Mouse (Mus musculus) limb, embryonic 15.5 days (tissue): Measurements from ENCODE around the gene Mettl9. TPM values are rescaled to one million over a fixed set of nuclear protein-coding genes. Genes with fewer than 3 reads are reported as not detected.

Experiments used
- ATAC-seq: fragments of 200-750 bp; cut with Nextera tagmentation; 2 replicates; pipeline ENCODE4 v1.8.0; 2017; ENCODE audit warnings: low read depth, moderate TSS enrichment; ENCODE audit not compliant: insufficient number of reproducible peaks, low FRiP score, low TSS enrichment
- H3K27ac ChIP-seq: fragments of 300-500 bp; sonication (generic); 2 replicates; pipeline ENCODE4 v1.5.1; 2015; ENCODE audit warnings: moderate library complexity, mild to moderate bottlenecking, inconsistent platforms
- H3K27me3 ChIP-seq: fragments of 300-500 bp; sonication (generic); 2 replicates; pipeline ENCODE4 v1.6.1; 2015; ENCODE audit warnings: inconsistent platforms
- H3K36me3 ChIP-seq: fragments of 300-500 bp; sonication (generic); 2 replicates; pipeline ENCODE4 v1.6.1; 2015; ENCODE audit warnings: inconsistent platforms
- H3K4me1 ChIP-seq: fragments of 300-500 bp; sonication (generic); 2 replicates; pipeline ENCODE4 v1.6.1; 2015; ENCODE audit warnings: inconsistent platforms
- H3K4me2 ChIP-seq: fragments of 300-500 bp; sonication (generic); 2 replicates; pipeline ENCODE4 v1.6.1; 2015; ENCODE audit warnings: mild to moderate bottlenecking, inconsistent platforms
- H3K4me3 ChIP-seq: fragments of 300-500 bp; sonication (generic); 2 replicates; pipeline ENCODE4 v1.5.1; 2015; ENCODE audit warnings: mild to moderate bottlenecking, inconsistent platforms
- H3K9ac ChIP-seq: fragments of 300-500 bp; sonication (generic); 2 replicates; pipeline ENCODE4 v1.6.1; 2015; ENCODE audit warnings: inconsistent platforms
- H3K9me3 ChIP-seq: fragments of 300-500 bp; sonication (generic); 2 replicates; pipeline ENCODE4 v1.6.1; 2016; ENCODE audit warnings: inconsistent platforms
- WGBS: fragments of 180-500 bp; shearing (Covaris S2); methylation state at CpG from one replicate; pipeline ENCODE4 v1.1.7; 2015; 5-methylcytosine and 5-hydroxymethylcytosine counted together
- polyA plus RNA-seq: library from polyadenylated mRNA; unstranded; fragments of >200 nt; fragmentation: Nextera tagmentation; extraction: Ambion mirVana; gene quantifications from 2 replicates; pipeline ENCODE4 v1.2.1, GENCODE M21; 2015

Gene Mettl9
- 150 and 171 TPM in 2 replicates for polyA plus RNA-seq

DNA sequence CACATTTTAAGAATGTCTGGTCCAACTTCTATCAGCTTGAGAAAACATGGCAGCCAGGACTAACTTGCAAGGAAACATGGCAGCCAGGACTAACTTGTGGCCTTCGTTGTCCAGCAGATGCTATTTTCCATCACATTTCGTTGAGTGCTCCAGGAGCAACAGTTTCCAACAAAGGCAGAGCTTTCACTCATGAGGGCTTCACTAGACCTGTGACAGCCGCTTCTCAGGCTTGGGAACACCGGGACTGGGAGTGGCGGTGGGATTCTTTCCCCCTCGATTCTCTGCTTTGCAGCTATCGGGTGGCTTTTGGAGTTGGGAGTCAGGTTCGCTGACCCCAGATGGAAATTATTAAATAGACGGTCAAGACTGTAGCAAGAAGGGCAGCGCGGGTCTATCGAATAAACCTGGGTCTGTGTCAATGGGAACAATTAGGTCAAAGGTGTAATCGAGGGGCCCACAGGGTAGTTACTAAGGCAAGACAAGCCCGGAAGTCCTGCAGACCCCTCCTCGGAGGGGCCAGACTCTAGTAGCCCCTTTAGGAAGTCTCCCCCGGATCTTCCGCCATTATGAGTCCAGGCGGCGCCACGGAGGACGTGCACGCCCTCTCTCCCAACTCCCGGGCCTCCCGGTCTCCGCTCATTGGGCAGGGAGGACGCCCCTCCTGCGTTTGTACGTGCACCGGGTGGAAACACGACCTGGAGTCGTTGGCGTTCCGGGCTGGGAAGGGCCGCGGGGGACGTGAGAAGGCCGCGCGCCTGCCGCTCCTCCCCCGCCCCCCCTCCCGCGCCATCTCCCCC is at the start of gene Mettl9:
Gene Mettl9, plus strand, starts transcription at position 590 of the 797 bp plus-strand sequence.
- Histone ChIP-seq H3K27me3 (0 out of 2 replicates have a peak, but pooled peaks cover 5% of the 10 kb centered on the region), H3K4me2 (peak within 1 kb of the TSS; percentile 65), H3K36me3 (no peaks in the 10 kb centered on the region), H3K4me1 (peaks cover 28% of the 10 kb centered on the region), H3K4me3 (peak within 1 kb of the TSS; percentile 96), H3K9ac (peak within 1 kb of the TSS; percentile 99), H3K27ac (peak within 1 kb of the TSS; percentile 97), H3K9me3 (no peaks in the 10 kb centered on the region)
- peak; percentile 96 for ATAC-seq
- WGBS, result 2% methylated on average over 36 of the region's 43 CpGs

DNA sequence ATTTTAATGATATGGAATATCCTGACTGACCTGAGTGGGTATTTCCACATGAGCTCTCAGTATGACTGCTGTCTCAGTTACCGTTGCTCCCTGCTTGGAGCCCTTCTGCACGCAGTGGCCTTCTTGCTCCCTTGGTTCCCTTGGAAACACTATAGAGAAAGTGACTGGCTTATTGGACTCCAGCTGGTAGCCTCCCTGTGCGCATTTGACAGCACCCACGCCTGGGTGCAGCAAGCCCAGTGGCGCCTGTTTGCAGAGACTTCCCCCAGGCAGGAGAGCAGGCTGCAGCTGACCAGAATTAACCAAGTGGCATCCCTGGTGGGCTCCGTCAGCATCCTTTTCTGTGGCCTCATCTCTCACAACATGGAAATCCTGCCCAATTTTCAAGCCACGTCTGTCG is 43.1 kb upstream of the Mettl9 start:
- 81% methylated on average over 8 of the region's 8 CpGs for WGBS

DNA sequence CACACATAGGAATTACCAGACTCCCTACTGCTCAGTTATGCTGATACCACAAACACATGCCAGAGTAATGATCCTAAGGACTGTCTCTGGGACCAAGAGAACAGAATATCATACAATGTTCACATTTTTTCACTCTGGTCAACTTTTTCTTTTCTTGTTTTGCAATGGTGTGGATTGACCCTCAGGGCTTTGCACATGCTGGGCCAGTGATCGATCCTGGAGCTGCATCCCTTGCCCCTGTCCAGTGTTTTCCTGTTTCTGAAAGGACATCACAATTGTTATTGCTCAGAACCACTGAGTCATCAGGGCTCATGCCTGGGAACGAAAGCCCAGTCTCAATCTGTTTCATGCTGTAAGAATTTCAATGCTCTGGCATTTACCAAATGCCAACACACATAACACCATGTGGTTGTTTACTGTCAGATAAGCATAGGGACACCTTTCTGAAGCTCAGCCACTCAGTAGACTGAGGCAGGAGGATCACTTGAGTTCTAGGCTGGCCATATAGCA is 35.2 kb upstream of the Mettl9 start:
- H3K4me2 ChIP-seq, result no peak overlapping the region
- no peak overlapping the region for H3K27ac ChIP-seq
- H3K4me1 ChIP-seq, result peaks cover 2% of the 10 kb centered on the region; the same call in 1 of the 2 replicates
- H3K36me3 ChIP-seq, result no peaks in the 10 kb centered on the region
- no peak for ATAC-seq
- no peaks in the 10 kb centered on the region for H3K9me3 ChIP-seq
- H3K4me3 ChIP-seq, result no peak overlapping the region
- WGBS, result 79% methylated on average over 2 of the region's 2 CpGs
- H3K27me3 ChIP-seq, result no peaks in the 10 kb centered on the region
- H3K9ac ChIP-seq, result no peak overlapping the region

More for the DNA sequence above, 43.1 kb upstream of the Mettl9 start:
- Histone ChIP-seq H3K9me3 (no peaks in the 10 kb centered on the region), H3K4me2 (no peak overlapping the region), H3K36me3 (no peaks in the 10 kb centered on the region), H3K27me3 (no peaks in the 10 kb centered on the region), H3K4me3 (no peak overlapping the region), H3K9ac (no peak overlapping the region), H3K27ac (no peak overlapping the region), H3K4me1 (no peaks in the 10 kb centered on the region)
- ATAC-seq, result no peak

DNA sequence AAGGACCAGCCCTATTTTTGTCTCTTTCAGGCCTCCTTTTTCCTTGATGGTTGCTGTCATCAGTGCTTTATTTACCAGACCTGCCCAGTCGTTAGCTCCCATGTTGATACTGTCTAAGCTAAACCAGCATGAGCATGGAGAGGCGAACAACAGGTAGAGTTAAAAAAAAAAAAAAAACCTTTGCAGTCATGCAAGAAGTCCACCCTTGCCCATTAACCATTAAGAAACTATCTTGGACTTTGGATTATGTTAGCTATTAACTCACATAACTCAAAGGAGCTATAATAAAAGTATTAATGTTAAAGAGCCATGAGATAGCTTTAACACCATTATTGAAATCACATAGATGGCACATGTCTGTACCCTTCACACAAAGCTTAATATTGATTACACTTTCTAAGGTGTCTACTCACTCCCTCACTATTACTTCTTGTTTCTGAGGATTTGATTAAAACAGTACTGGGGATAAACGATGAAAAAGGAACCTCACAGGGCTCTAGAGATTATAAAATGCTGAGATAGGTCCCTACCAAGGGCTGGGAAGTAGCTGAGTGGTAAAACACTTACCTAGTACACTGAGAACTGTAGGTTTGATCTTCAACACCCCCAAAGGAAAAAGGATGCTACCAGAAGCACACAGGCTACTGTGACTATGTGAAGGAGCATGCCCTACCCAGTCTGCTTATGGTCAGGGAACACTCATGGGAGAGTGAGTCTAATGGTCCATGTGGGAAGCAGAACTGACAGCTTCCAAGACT is 34.0 kb upstream of the Mettl9 start:
- Histone ChIP-seq H3K36me3 (no peaks in the 10 kb centered on the region), H3K4me1 (peaks cover 3% of the 10 kb centered on the region; the same call in 1 of the 2 replicates), H3K9ac (no peak overlapping the region), H3K4me3 (no peak overlapping the region), H3K27me3 (no peaks in the 10 kb centered on the region), H3K4me2 (no peak overlapping the region), H3K9me3 (no peaks in the 10 kb centered on the region), H3K27ac (no peak overlapping the region)
- 63% methylated on average over 3 of the region's 3 CpGs for whole genome bisulfite sequencing
- no peak for ATAC-seq

DNA sequence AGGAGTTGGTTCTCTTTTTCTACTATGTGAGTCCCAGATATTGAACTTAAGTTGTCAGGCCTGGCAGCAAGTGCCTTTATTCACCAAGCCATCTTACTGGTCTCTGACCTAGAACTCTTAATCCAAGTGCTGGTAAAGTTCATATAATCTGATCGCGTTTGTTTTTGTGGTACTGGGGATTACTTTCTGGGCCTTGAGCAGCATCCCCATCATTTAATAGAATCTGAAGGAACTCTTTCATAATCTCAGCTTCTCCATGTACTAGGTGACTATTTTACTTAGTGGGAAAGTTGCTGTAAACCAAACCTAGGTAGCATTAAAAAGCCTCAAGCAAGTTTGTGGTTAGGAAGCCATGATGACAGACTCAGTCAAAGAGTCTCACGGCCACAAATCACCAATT is 32.4 kb upstream of the Mettl9 start:
- no peak overlapping the region for H3K27ac ChIP-seq
- H3K36me3 ChIP-seq, result no peaks in the 10 kb centered on the region
- H3K9me3 ChIP-seq, result no peaks in the 10 kb centered on the region
- 86% methylated on average over 3 of the region's 3 CpGs for WGBS
- H3K4me3 ChIP-seq, result no peak overlapping the region
- no peak overlapping the region for H3K9ac ChIP-seq
- H3K4me2 ChIP-seq, result no peak overlapping the region
- no peaks in the 10 kb centered on the region for H3K27me3 ChIP-seq
- H3K4me1 ChIP-seq, result peaks cover 3% of the 10 kb centered on the region; the same call in 1 of the 2 replicates
- no peak for ATAC-seq

DNA sequence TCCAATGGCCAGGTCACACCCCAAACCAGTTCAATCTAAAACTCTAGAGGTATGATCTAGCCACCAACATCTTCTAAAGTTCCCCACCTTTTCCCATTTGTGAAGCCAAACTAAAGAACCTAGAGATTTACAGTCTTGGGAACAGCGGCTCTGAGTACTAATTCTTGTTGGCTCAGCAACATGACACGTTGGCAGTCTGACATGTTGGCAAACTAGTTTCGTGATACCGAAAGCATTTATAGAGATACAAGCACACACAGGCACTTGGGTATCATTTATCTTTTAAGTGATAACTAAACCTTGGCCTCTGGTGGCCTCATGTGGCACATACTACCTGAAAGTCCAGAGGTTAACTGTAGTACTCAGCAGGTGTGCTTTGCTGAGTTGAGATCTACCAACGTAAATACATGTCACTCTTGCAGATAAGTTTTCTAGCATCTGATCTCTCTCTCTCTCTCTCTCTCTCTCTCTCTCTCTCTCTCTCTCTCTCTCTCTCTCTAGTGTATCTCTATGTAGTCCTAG is 31.8 kb upstream of the Mettl9 start:
- ATAC-seq, result no peak
- no peaks in the 10 kb centered on the region for H3K27me3 ChIP-seq
- H3K4me1 ChIP-seq, result peaks cover 3% of the 10 kb centered on the region; the same call in 1 of the 2 replicates
- H3K27ac ChIP-seq, result no peak overlapping the region
- H3K9me3 ChIP-seq, result no peaks in the 10 kb centered on the region
- H3K36me3 ChIP-seq, result no peaks in the 10 kb centered on the region
- H3K4me2 ChIP-seq, result no peak overlapping the region
- 64% methylated on average over 5 of the region's 5 CpGs for WGBS
- H3K4me3 ChIP-seq, result no peak overlapping the region
- H3K9ac ChIP-seq, result no peak overlapping the region

DNA sequence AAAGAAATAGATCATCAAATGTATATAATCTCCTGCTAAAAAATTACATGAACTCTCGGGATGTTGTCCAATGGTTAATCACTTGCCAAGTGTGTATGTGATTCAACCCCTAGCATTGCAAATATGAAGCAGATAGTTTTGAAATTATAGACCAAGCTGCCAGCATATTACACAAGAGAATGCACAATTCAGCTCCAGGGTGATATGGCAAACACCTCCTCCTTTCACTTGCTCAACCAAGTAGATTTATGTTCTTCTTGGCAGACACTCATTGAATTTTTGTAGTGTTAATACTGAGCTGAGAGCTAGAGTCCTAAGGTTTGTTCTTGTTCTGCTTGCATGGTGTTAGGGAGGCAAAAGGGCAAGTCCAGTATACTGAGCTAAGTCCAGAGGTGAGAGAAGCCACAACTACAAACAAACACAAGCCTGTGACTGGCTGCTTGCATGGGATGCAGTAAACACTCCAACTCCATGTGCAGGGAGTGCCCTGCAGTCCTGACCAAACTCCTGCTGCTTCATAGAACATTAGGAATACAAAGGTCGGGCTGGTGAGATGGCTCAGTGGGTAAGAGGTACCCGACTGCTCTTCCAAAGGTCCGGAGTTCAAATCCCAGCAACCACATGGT is 30.3 kb upstream of the Mettl9 start:
- H3K4me1 ChIP-seq, result peaks cover 3% of the 10 kb centered on the region; the same call in 1 of the 2 replicates
- H3K9me3 ChIP-seq, result no peaks in the 10 kb centered on the region
- ATAC-seq, result no peak
- H3K27me3 ChIP-seq, result no peaks in the 10 kb centered on the region
- H3K4me3 ChIP-seq, result no peak overlapping the region
- WGBS, result 70% methylated on average over 4 of the region's 4 CpGs
- H3K4me2 ChIP-seq, result no peak overlapping the region
- H3K27ac ChIP-seq, result no peak overlapping the region
- H3K9ac ChIP-seq, result no peak overlapping the region
- H3K36me3 ChIP-seq, result no peaks in the 10 kb centered on the region

DNA sequence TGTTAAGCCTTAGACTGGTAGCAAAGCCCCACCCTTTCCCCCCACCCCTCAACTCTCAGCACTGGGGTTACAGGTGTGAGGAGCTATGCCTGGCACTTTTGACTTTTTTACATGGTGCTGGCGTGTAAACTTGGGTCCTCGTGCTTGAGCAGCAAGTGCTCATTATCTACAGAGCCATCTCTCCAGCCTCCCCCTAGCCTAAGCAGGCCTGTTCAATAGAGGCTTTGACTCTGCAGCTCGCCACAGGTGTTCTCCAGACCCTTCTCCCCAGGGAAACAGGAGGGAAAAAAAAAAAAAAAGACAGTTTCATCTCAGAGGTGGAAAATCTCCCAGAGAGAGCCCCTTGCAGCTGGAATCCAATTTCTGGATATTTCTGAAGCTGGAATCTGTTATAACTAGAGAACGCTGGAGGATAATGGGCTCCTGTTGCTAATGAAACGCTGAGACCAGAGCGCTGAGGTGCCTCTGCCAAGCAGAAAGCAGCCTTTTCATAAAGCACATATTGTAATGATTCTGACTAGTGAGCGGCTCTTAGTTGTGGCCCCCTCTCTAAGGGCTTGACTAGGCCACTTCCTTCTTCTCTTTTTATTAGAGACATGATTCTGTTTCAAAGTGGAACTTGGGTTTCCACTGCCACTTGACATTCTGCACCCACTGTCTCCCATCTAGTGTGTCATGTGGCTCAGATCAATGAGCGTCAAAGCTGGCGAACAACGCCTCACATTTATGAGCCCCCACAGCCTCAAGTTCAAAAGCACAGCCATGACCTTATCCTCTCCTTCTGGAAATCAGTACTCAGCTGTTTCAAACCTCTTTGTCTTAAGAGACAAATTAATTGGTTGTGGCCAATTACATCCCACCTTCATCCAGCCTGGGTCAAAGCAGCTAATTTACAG is 22.2 kb upstream of the Mettl9 start:
- H3K36me3 ChIP-seq, result no peaks in the 10 kb centered on the region
- no peaks in the 10 kb centered on the region for H3K27me3 ChIP-seq
- H3K9ac ChIP-seq, result no peak overlapping the region
- peak; percentile 55; the same call in 1 of the 2 replicates for ATAC-seq
- peak overlapping the region; percentile 14; the same call in 1 of the 2 replicates for H3K4me2 ChIP-seq
- H3K4me3 ChIP-seq, result no peak overlapping the region
- H3K4me1 ChIP-seq, result peaks cover 14% of the 10 kb centered on the region; the same call in 1 of the 2 replicates
- H3K9me3 ChIP-seq, result no peaks in the 10 kb centered on the region
- H3K27ac ChIP-seq, result peak overlapping the region; percentile 61
- WGBS, result 28% methylated on average over 10 of the region's 10 CpGs

DNA sequence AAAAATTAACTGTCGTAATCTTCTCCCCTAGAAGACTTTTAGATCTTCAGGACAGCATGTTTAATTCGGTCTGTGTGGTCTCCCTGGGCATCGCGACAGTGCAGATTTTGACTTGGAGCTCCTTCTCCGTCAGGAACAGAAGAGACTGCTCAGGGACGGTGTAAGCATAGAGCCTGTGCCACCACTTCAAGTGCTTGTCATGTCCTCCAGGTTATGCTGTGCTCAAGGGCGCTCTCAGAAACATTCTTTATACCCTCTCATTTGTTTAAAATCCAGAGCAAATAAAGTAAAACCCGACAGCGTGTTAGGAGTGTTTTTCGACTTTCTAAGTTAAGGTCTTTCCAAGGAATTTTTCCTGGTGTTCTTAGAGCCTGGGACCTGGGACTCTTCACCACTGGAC is 19.8 kb upstream of the Mettl9 start:
- Histone ChIP-seq H3K9me3 (no peaks in the 10 kb centered on the region), H3K27ac (no peak overlapping the region), H3K9ac (no peak overlapping the region), H3K4me1 (peaks cover 14% of the 10 kb centered on the region; the same call in 1 of the 2 replicates), H3K4me2 (no peak overlapping the region), H3K4me3 (no peak overlapping the region), H3K27me3 (no peaks in the 10 kb centered on the region), H3K36me3 (no peaks in the 10 kb centered on the region)
- 85% methylated on average over 10 of the region's 10 CpGs for WGBS
- no peak for ATAC-seq

DNA sequence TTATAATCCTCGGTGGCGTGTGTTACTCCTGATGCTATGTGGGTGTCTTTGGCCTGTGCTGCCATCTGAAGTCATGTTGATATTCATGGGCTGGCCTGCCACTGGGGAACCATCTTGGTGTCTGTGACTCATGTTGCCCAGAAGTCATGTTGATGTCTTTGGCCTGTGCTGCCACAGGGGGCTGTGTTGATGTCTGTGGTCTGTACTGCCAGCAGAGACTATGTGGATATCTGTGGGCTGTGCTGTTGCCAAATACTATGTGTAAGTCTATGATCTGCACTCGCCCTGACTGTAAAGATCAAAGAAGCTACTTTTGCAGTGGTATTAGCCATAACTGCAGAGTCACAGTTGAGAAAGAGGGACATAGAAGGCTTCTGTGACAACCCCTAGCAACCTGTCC is 15.5 kb upstream of the Mettl9 start:
- Histone ChIP-seq H3K27me3 (no peaks in the 10 kb centered on the region), H3K27ac (no peak overlapping the region), H3K9ac (no peak overlapping the region), H3K4me2 (no peak overlapping the region), H3K4me1 (0 out of 2 replicates have a peak, but pooled peaks cover 4% of the 10 kb centered on the region), H3K4me3 (no peak overlapping the region), H3K9me3 (no peaks in the 10 kb centered on the region), H3K36me3 (no peaks in the 10 kb centered on the region)
- 76% methylated on average over 3 of the region's 3 CpGs for WGBS
- ATAC-seq, result no peak

DNA sequence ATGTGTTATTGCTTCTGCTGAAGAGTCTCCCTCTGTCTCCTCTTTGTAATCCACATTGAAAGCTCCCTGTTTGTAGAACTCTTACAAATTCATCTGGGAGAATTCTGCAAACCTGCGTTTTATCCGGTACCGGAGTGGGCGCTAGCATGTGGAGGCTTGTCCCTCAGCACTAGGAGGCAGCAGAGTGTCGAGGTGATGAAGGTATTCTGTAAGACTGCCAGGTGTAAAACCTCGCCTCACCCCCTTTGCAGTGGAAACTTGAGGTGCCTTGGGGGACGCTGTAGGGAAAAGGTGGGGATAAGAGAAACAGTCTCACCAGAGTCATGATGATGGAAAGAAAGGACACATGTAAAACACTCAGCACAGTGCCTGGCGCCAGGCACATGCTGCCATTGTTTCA is 14.0 kb upstream of the Mettl9 start:
- no peak for ATAC-seq
- Histone ChIP-seq H3K9me3 (no peaks in the 10 kb centered on the region), H3K4me2 (no peak overlapping the region), H3K27me3 (no peaks in the 10 kb centered on the region), H3K4me1 (0 out of 2 replicates have a peak, but pooled peaks cover 4% of the 10 kb centered on the region), H3K27ac (no peak overlapping the region), H3K4me3 (no peak overlapping the region), H3K9ac (no peak overlapping the region), H3K36me3 (no peaks in the 10 kb centered on the region)
- 31% methylated on average over 8 of the region's 8 CpGs for WGBS
